Mouse (Mus musculus) T-helper 2 cell (primary cell): ENCODE results near the gene Gramd1b.

ENCODE experiments used
- in situ Hi-C: fragments of 300-600 bp; cut with MboI, MseI; formaldehyde crosslinking; loops from one replicate; pipeline ENCODE4 v1.15.1; 2025; ENCODE audit warnings: high pct_unique_total_duplicates

Gene Gramd1b

DNA sequence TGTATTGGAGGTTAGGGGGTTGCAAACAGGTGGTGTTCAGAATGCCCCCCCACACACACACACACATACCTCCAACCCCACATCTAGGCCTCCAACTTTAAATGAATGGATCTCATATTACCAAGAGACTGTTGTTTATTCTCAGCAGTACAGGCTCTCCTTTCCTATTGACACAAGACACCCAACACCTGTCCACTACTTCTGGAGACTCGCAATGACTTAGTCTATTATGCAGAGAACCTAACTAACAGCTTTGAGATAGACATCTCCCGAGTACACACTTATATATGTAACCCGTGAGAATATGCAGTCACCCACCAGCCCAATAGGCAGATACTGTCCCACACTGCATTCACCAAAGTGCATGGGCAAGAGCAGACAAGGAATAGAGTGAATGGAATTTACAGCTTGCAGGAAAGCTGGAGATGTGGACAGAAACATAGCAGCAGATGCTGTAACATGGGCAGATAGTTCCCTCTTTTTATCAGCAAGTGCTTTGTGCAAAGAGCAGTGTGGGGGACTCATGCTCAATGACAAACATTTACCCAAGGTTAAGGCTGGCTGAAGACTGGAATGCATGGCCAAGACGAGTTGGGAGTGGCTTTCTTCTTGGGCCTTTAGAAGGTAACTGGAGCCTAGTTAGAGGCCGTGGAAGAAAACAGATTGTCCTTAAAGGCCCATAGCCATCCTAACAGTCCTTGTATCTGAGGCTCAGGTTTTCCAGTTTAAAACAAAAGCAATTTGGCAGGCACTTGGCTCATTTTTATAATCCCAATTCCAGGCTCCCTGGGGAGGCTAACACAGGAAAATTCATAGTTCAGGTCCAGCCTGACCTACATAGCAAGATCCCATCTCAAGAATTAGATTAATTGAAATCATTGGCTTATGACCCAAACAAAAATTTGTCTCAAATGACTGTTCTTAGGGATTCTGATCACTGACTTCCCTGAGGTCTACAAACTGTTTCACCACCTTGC is 71.6 kb downstream of the Gramd1b start:
- in situ Hi-C loops = loop anchor here (5.0 kb wide), 1 partner anchor 37 kb away; no protein-coding TSS in a partner anchor

GRCm38 (mm10) chr9:40458559-40459303 is 72.5 kb downstream of the Gramd1b start:
- in situ Hi-C loops = loop anchor here (5.0 kb wide), 1 partner anchor 36 kb away; no protein-coding TSS in a partner anchor

DNA sequence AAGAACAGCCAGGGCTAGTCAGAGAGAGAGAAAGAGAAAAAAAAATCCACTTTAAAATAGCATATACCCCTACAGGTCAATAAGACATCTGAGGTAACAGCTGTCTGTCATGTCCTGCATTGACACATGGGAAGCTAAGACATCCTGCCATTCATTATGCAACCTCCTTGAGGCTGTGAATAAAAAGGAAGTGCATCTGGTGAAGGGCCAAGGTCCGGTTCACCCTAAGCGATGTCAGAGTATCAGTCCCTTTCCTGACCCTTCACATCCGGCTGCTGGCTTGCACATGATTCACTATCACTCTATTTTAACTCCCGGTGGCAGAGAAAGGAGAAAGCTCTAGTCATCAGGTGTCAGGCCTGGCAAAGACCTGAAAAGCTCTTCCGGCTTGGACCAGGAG is 73.7 kb downstream of the Gramd1b start:
- in situ Hi-C loops = loop anchor here (5.0 kb wide), 1 partner anchor 35 kb away; no protein-coding TSS in a partner anchor

DNA sequence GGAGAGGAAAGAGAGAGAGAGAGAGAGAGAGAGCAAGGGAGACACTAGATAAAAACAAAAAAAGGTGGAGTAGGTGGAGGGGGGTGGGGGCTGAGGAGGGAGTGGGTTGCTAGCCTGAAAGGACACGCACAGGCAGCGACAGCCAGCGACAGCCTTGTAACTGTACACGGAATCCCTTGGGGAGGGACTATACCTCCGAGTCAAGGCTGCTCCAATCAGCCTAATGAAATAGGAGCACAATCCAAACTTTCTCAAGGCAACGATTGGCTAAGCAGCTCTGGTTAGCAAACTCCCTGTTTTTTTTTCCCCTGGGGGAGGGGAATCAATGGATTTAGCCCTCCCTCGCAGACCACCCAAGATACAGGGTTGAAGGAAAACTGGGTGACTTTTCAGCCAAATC is 75.0 kb downstream of the Gramd1b start:
- in situ Hi-C loops = loop anchor here (5.0 kb wide), 1 partner anchor 34 kb away; no protein-coding TSS in a partner anchor

DNA sequence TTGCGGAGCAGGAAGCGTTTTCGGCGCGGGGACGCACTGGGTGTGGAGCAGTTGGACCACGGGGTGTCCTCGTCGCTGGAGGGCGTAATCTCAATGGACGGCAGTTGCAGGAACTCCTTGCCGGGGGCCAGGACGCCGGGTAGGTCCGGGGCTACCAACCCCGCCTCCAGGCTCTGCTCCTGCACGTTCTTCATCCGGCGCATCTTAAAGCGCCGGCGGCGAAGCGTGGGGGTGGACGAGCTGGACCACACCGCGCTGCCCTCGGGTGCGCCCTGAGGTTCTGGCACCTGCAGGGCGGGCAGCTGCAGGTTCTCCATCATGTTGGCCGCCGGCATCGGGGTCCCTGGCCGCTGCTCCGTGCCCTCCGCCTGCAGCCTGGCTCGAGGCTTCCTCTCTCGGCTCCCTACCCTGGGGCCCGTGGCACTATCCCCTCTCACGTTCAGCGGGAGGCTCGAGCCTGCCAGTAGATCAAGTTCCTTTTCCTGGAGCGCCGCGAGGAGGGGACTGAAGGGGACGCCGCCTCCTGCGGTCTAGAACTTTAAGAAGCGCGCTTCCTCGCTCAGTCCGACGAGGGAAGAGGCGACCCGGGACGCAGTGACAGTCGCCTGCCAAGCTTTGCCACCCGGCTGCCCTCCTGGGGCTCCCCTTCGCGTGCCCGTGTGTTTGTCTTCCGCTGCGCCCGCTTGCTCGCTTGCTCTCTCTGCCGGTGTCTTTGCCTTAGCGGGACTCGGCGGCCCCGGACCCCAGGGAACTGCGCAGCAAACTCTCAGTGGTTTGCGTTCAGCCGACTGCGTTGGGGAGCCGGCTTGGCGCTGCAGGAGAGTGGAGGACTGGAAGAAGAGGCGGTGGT is 75.6 kb downstream of the Gramd1b start:
- in situ Hi-C loops = loop anchor here (5.0 kb wide), 1 partner anchor 33 kb away; no protein-coding TSS in a partner anchor

DNA sequence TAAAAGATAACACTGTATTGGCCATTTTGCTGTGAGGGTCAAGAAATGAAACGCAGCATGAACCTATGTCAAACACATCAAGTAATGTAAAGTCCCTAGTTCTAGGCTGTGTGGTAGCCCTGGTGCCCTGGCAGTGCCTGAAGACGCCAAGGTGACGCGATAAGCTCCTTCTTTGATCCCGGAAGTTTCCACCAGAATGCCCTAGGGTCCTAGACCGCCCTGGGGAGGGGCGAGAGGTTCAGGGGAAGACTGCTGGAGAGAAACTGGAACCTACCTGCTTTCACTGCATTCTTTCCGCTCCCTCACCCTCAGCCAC is 76.2 kb downstream of the Gramd1b start:
- in situ Hi-C loops = loop anchor here (5.0 kb wide), 1 partner anchor 33 kb away; no protein-coding TSS in a partner anchor

DNA sequence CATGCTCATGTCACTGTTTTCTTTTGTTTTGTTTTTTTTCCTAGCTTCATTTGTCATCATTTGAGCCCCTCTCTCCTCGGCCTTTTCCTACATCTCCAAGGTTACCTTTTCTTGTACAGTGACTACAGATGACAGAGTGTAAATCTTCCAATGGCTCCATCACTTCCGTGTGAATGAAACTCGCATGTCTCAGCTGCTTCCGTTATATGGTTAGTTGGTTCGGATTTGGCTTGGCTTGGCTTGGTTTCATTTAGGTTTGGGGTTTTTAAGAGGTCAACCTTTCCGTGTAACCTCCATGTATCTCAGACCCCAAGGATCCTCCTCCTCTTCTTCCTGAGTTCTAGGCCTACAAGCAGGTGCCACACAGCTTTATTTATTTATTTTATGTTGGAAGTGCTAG is 77.3 kb downstream of the Gramd1b start:
- in situ Hi-C loops = no loop called here

DNA sequence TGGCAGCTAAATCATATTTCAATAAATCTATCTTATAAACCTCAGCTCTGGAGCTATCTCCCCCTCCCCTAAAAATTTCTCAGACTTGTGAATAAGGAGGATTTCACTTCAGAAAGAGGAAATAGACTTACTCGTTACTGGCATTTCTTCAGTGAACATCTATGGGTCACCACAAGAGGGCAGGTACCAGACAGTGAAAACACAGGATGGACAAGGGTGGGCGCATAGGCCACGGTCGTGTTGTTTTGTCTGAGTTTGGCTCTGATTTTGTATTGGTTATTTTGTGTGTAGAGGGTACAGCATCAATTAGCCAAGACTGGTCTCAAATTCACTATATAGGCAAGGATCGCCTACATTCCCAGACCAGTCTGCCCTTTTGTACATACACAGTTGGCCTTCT is 79.0 kb downstream of the Gramd1b start:
- in situ Hi-C loops = no loop called here

- in situ Hi-C loops = no loop called here
Observed at GRCm38 (mm10) chr9:40450776-40451175, 80.4 kb downstream of the Gramd1b start.

DNA sequence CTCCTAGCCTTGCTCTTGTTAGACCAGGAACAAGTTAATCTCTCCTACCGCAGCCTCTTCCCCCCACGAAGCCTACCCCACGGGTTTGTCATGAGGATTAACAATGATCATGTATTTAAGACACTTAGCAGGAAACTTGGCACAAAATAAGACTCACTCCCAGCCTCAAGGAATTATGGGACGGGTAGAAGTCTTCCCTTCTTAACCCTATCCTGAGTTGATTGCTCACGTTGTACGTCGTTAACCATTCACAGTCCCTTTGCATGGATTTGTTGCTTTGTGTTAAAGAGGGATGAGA is 80.8 kb downstream of the Gramd1b start:
- in situ Hi-C loops = no loop called here

DNA sequence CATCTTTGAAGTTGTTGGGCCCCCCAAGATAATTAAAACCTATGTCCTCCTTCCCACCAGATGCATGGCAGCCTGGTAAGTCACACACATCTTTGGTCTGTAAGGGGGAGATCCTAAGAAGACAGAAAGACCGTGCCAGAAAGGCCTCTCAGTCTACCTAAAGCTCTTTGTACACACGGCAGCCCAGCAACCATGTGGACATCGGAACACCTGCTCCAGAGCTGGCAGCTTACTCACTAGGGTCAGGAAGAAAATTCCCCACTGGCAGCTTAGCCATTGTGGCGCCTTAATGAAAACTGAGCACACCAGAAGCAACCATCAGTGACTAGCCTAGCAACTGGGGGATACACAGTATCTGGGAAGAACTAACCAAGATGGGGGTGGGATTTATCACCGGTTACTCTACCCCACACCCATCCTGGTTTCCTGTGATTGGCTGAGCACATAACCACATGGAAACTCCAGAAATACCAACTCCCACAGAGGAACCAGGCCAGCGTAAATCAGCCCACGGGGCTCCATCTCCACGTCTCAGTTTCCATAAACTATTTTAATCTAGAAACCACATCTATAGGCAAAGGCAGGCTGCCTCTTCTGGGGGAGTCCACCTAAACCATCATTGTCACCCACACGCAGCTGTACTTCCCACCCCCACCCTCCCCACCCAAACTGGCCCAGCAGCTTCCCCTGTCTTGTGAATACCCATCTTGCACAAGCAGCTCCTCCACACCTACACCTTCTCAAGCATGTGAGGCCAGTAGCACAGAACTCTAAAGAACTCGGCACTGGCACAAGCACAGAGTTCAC is 81.4 kb downstream of the Gramd1b start:
- in situ Hi-C loops = no loop called here

DNA sequence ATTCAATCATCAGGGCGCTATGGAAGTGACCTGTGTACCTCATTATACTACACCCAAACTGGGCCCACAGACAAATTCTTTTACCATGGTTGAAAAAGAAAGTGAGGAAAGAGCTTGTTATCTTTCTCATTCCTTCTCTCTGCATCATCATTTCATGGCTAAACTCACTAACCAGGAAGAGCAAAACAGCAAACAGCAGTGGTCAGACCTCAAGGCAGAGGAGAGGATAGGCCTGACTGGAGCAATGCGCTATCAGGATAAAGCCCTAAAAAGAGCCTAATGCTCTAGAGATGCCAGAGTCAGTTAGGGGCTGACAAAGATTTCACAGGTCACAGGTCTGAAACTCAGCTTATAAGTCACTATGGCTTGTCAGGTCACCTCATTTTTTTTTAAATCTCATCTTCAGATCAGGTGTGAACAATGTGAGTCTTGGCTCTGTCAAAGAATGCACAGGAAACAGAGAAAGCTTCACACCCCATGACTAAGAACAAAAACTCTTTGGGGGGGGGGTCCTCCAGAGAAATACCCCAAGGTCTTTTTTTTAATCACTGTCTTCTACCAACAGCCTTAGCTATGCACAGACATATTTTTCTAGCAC is 82.4 kb downstream of the Gramd1b start:
- in situ Hi-C loops = no loop called here

- in situ Hi-C loops = no loop called here
Observed at GRCm38 (mm10) chr9:40447265-40447664, 83.9 kb downstream of the Gramd1b start.

GRCm38 (mm10) chr9:40444961-40445360 is 86.2 kb downstream of the Gramd1b start:
- in situ Hi-C loops = no loop called here

- in situ Hi-C loops = no loop called here
Observed at GRCm38 (mm10) chr9:40442784-40443183, 88.4 kb downstream of the Gramd1b start.

DNA sequence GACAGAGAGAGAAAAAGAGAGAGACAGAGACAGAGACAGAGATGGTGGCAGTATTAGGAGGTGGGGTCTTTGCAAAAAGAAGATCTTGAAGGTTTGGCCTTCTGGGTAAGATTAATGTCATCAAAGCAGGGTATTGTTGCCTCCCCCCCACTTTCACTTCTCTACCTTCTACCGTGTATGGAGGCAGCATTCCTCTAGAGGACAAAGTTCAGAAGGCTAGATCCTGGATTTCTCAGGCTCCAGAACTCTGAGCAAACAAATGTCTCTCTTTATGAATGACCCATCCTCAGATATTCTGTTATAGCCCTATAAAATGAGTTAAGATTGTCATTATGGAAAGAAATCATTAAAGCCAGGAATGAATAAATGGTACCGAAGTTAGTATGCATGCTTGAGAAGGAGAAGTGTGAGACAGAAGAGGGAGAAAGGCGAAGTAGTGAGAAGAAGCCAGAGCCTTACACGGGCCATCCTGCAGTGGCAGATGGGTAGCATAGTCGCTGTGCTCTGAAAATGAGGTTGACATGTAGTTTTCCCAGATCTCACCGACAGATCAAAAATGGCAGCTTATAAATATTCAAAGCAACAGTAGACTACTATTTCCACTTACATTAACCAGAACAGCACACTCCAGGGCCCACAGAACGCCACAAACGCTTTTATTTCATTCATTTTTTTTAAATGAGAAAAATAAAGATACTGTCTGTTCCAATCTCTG is 91.1 kb downstream of the Gramd1b start:
- in situ Hi-C loops = no loop called here

GRCm38 (mm10) chr9:40438731-40439526 is 92.3 kb downstream of the Gramd1b start:
- in situ Hi-C loops = no loop called here

DNA sequence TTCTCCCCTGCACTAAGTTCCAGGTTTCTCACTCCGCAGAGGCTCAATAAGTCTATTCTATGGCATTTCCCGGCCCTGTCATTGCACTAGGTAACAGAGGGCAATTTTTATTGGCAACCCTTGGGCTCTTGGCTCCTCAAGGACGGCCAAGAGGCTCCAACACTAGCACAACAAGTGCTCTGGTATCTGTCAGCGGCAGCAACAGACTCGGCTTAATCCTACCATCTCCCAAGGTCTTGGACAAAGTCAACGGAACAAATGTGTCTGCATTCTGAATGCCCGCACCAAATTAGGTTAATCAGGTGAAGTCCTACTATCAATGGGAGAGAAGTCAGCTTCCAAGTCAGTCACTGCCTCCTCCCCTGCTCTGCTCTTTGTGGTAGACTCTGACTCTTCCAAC is 93.3 kb downstream of the Gramd1b start:
- in situ Hi-C loops = no loop called here

DNA sequence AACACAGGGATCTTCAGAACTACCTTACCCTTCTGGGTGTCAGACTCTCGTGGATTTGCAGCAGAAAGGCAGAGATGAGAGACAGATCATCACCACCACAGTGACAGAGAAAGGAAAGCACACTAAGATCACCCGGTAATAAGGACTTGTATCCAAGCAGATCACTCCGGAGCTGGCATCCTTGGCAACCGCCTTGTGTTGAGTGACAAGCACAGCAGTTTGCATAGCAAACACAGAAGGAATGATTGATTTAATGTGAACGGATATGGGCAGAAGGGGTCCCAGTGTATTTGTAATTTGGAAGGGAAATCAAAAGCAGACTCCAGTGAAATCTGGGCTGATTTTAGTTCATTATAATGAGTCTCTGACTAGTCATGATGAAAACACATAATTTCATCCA is 97.9 kb downstream of the Gramd1b start:
- in situ Hi-C loops = no loop called here
